Mouse (Mus musculus) ES-E14 (cell line): ENCODE data around the gene Borcs7. TPM values are rescaled to one million over a fixed set of nuclear protein-coding genes. Genes with fewer than 3 reads are reported as not detected.

ENCODE experiments used
- DNase-seq: peaks from one replicate; pipeline ENCODE4 v3.0.0-alpha.2; 2013; ENCODE audit warnings: low read depth, low spot score
- H3K27ac ChIP-seq: 2 replicates; pipeline ENCODE4 v1.5.1; 2012; ENCODE audit warnings: low read depth, mild to moderate bottlenecking, low read length, moderate library complexity, mixed read lengths; ENCODE audit not compliant: poor library complexity, insufficient read depth, severe bottlenecking
- H3K36me3 ChIP-seq: 2 replicates; pipeline ENCODE4 v1.6.1; 2012; ENCODE audit warnings: mild to moderate bottlenecking, low read length, moderate library complexity, mixed read lengths; ENCODE audit not compliant: control insufficient read depth, poor library complexity, insufficient read depth, severe bottlenecking
- H3K4me1 ChIP-seq, 2 experiments: fragments of 150-350 bp in 1 of 2; sonication (generic) in 1 of 2; 2 replicates each; pipeline ENCODE4 v1.6.1; 2012; ENCODE audit warnings: low read length in 2 of 2, mild to moderate bottlenecking in 1 of 2, mixed read lengths in 1 of 2; ENCODE audit not compliant: control insufficient read depth in 2 of 2, insufficient read depth in 2 of 2, poor library complexity in 1 of 2
- H3K4me3 ChIP-seq, 2 experiments: fragments of 150-350 bp in 1 of 2; sonication (generic) in 1 of 2; 2 replicates each; pipeline ENCODE4 v1.5.1; 2012; ENCODE audit warnings: low read length in 2 of 2, low read depth in 1 of 2, mild to moderate bottlenecking in 1 of 2, mixed read lengths in 1 of 2; ENCODE audit not compliant: insufficient read depth in 1 of 2, poor library complexity in 1 of 2, severe bottlenecking in 1 of 2
- H3K9ac ChIP-seq: 2 replicates; pipeline ENCODE4 v1.6.1; 2012; ENCODE audit warnings: low read depth, mild to moderate bottlenecking, low read length, mixed read lengths; ENCODE audit not compliant: poor library complexity, insufficient read depth, severe bottlenecking
- H3K9me3 ChIP-seq: fragments of 150-350 bp; sonication (generic); 2 replicates; pipeline ENCODE4 v1.6.1; 2012; ENCODE audit warnings: low read depth, mild to moderate bottlenecking, low read length; ENCODE audit not compliant: control insufficient read depth, insufficient read depth
- CHD2 ChIP-seq: IDR thresholded peaks from 2 replicates; pipeline ENCODE4 v1.6.1; 2014; ENCODE audit warnings: mild to moderate bottlenecking, low read depth, low read length, inconsistent platforms
- HCFC1 ChIP-seq: IDR thresholded peaks from 2 replicates; pipeline ENCODE4 v1.6.1; 2012; ENCODE audit warnings: low read length, inconsistent platforms, borderline replicate concordance; ENCODE audit not compliant: insufficient read depth
- MAFK ChIP-seq: IDR thresholded peaks from 2 replicates; pipeline ENCODE4 v1.6.1; 2014; ENCODE audit warnings: mild to moderate bottlenecking, low read depth, low read length, inconsistent platforms; ENCODE audit not compliant: insufficient read depth
- ZC3H11A ChIP-seq: IDR thresholded peaks from 2 replicates; pipeline ENCODE4 v1.6.1; 2012; ENCODE audit warnings: low read depth, mild to moderate bottlenecking, inconsistent platforms, low read length, borderline replicate concordance
- ZNF384 ChIP-seq: IDR thresholded peaks from 2 replicates; pipeline ENCODE4 v1.6.1; 2012; ENCODE audit warnings: low read depth, low read length, inconsistent platforms
- in situ Hi-C, 2 experiments: fragments of 600-800 bp; cut with MboI; formaldehyde crosslinking; loops; one replicate each; pipeline ENCODE4 v1.15.1; 2025; ENCODE audit warnings: low sequenced_read_pairs in 2 of 2, inconsistent platforms in 1 of 2; ENCODE audit not compliant: unreplicated experiment in 2 of 2
- total RNA-seq: library from RNA; depleted of rRNA; stranded (reverse); fragments of 300-350 nt; gene quantifications from 2 replicates; pipeline ENCODE4 v1.2.3, GENCODE M21; 2012; rRNA removed

The Borcs7 gene
- total RNA-seq, 1 experiment = 2.1 TPM

GRCm38 (mm10) chr19:46744681-46745080 lies 55.0 kb downstream of the Borcs7 start:
- H3K36me3 ChIP-seq = no peaks in the 10 kb centered on the region
- H3K4me3 ChIP-seq = no peak overlapping the region
- in situ Hi-C loops = no loop called here
- no peak overlapping the region for H3K27ac ChIP-seq
- DNase-seq = no peak
- no peak overlapping the region for H3K9ac ChIP-seq
- TF ChIP-seq ZNF384 = no peak
- no peak for TF ChIP-seq HCFC1
- no peak for TF ChIP-seq ZC3H11A
- TF ChIP-seq MAFK = no peak
- TF ChIP-seq CHD2 = no peak
- no peaks in the 10 kb centered on the region for H3K9me3 ChIP-seq
- no peaks in the 10 kb centered on the region for H3K4me1 ChIP-seq

- DNase-seq = no peak
- TF ChIP-seq HCFC1 = no peak
- TF ChIP-seq CHD2 = no peak
- TF ChIP-seq MAFK = no peak
- TF ChIP-seq ZNF384 = no peak
- no peak for TF ChIP-seq ZC3H11A
- H3K27ac ChIP-seq = no peak overlapping the region
- H3K9ac ChIP-seq = no peak overlapping the region
- no peaks in the 10 kb centered on the region for H3K9me3 ChIP-seq
- in situ Hi-C loops = no loop called here
- no peaks in the 10 kb centered on the region for H3K4me1 ChIP-seq
- H3K36me3 ChIP-seq = no peaks in the 10 kb centered on the region
- H3K4me3 ChIP-seq = no peak overlapping the region
These were observed 58.1 kb downstream of the Borcs7 start for GRCm38 (mm10) chr19:46747799-46748198.

DNA sequence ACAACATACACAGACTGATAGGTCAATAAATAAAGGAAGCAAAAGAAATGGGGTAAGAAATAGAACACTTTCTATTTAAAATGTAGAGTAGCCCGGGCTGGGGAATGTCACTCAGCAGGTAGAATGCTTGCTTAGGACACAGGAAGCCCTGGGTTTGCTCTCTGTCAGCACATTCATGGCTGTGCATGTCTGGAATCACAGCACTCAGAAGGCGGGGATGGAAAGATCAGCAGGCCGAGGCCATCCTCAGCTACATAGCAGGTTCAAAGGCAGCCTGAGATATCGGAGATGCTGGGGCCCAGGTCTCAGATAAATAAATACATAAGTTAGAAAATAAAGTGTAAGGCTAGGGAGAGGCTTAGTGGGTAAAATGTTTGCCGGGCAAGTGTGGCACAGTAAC lies 62.5 kb downstream of the Borcs7 start:
- Histone ChIP-seq H3K9me3 (no peaks in the 10 kb centered on the region), H3K9ac (no peak overlapping the region), H3K4me1 (no peaks in the 10 kb centered on the region), H3K4me3 (no peak overlapping the region), H3K27ac (no peak overlapping the region), H3K36me3 (no peaks in the 10 kb centered on the region; the same call in 1 of the 2 replicates)
- TF ChIP-seq ZNF384 = no peak
- TF ChIP-seq CHD2 = no peak
- TF ChIP-seq ZC3H11A = no peak
- TF ChIP-seq HCFC1 = no peak
- TF ChIP-seq MAFK = no peak
- in situ Hi-C loops = no loop called here
- no peak for DNase-seq

Other genes starting within 250 kb of the Borcs7 start
- 26.1 and 33.2 TPM in 2 replicates for gene Trim8, start 188.2 kb upstream of the Borcs7 start, total RNA-seq
- 25.7 and 39.7 TPM in 2 replicates for gene Arl3, start 116.7 kb upstream of the Borcs7 start, total RNA-seq
- 11.4 TPM in 2 replicates for gene Sfxn2, start 116.5 kb upstream of the Borcs7 start, total RNA-seq
- gene Wbp1l, start 90.8 kb upstream of the Borcs7 start, total RNA-seq = 38.8 and 40.2 TPM in 2 replicates
- gene Cyp17a1, start 16.7 kb upstream of the Borcs7 start, total RNA-seq = not detected in 2 replicates
- gene As3mt, start 17.6 kb downstream of the Borcs7 start, total RNA-seq = 10.2 and 11.0 TPM in 2 replicates
- gene Cnnm2, start 71.7 kb downstream of the Borcs7 start, total RNA-seq = 43.2 and 75.7 TPM in 2 replicates